Mouse (Mus musculus): ENCODE results near the gene Dnajc13.

DNA sequence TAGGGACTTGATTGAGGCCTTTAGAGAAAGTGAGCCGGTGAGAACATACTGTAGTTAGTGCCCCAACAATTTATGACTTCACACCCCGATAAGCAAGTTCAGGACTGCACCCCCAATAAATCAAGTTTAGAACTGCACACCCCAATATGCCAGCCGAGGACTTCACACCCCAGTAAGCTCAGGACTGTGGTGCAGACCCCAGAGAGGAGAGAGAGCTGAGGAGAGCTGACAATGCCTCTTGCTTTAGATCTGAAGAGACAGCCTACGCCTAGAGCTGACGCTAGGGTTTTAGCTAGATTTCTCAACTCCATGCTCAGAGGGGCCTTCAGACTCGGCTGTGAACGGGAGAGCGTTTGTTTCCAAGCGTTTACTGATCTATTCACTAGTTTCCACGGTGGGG is 42.1 kb upstream of the Dnajc13 start:
- TF ChIP-seq CTCF (IDR thresholded peaks at IDR 0.05; ENCODE audit: low read depth) (no peak), EP300 (IDR thresholded peaks at IDR 0.05; ENCODE audit: low read depth) (no peak)

All from liver, embryonic 14.5 days (tissue).